Mouse (Mus musculus): ENCODE results near the gene Itprip. TPM values are rescaled to one million over a fixed set of nuclear protein-coding genes. Genes with fewer than 3 reads are reported as not detected.
A peak's percentile ranks its signal among the peaks of the same experiment; 100 is the strongest.

Gene Itprip
- polyA plus RNA-seq, 1 experiment from 2014 or later = 2.8 TPM

GRCm38 (mm10) chr19:47931982-47932638 lies 13.0 kb upstream of the Itprip start:
- Histone ChIP-seq H3K27ac (ENCODE audit: low read depth) (no peak overlapping the region), H3K36me3 (replicated peaks; ENCODE audit: insufficient read depth, low read length) (no peaks in the 10 kb centered on the region), H3K4me2 (ENCODE audit: low read depth, low read length) (no peak overlapping the region), H3K9me3 (ENCODE audit: low read length) (no peaks in the 10 kb centered on the region), H3K9ac (replicated peaks) (no peak overlapping the region), H3K4me3 (ENCODE audit: low read depth, low read length) (no peak overlapping the region), H3K27me3 (ENCODE audit: insufficient read depth, low read length) (0 out of 2 replicates have a peak, but pooled peaks cover 3% of the 10 kb centered on the region), H3K4me1 (ENCODE audit: insufficient read depth) (peaks cover 4% of the 10 kb centered on the region)
- no peak for ATAC-seq
- TF ChIP-seq CTCF (IDR thresholded peaks at IDR 0.05; ENCODE audit: low read depth) (peak; percentile 86), EP300 (IDR thresholded peaks at IDR 0.05; ENCODE audit: low read depth) (no peak)
- no peak for DNase-seq
- 38% methylated on average over 7 of the region's 7 CpGs for WGBS (ENCODE audit: insufficient replicate concordance)

DNA sequence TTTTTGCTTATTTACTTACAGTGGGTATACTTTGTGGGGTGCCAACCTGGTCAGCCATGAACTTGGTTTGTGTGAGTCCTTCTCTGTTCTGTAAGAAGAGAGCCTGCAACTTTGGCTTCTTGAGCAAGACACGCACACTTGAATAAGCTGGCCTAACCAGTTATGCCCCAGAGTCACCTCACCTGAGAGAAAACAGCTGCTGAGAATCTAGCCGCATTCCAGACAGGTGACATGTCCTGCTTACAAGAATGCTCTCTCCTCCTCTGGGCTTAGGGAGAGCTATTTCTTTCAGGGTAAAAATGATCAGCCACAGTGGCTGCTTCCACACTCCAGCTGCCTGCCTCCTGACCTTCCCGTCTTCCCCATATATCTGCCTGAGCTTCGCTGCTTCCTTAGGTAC lies 9.9 kb upstream of the Itprip start:
- Histone ChIP-seq H3K36me3 (replicated peaks; ENCODE audit: insufficient read depth, low read length) (no peaks in the 10 kb centered on the region), H3K4me1 (ENCODE audit: insufficient read depth) (no peaks in the 10 kb centered on the region), H3K27ac (ENCODE audit: low read depth) (no peak overlapping the region), H3K27me3 (ENCODE audit: insufficient read depth, low read length) (no peaks in the 10 kb centered on the region), H3K4me3 (ENCODE audit: low read depth, low read length) (no peak overlapping the region), H3K9ac (replicated peaks) (no peak overlapping the region), H3K9me3 (ENCODE audit: low read length) (no peaks in the 10 kb centered on the region), H3K4me2 (ENCODE audit: low read depth, low read length) (no peak overlapping the region)
- no peak for ATAC-seq
- DNase-seq = no peak
- TF ChIP-seq CTCF (IDR thresholded peaks at IDR 0.05; ENCODE audit: low read depth) (no peak), EP300 (IDR thresholded peaks at IDR 0.05; ENCODE audit: low read depth) (no peak)
- WGBS (ENCODE audit: insufficient replicate concordance) = 81% methylated on average over 4 of the region's 4 CpGs

- WGBS (ENCODE audit: insufficient replicate concordance) = 65% methylated on average over 2 of the region's 2 CpGs
- no peaks in the 10 kb centered on the region for H3K36me3 ChIP-seq (replicated peaks; ENCODE audit: insufficient read depth, low read length)
- TF ChIP-seq EP300 (IDR thresholded peaks at IDR 0.05; ENCODE audit: low read depth) = no peak
- TF ChIP-seq CTCF (IDR thresholded peaks at IDR 0.05; ENCODE audit: low read depth) = no peak
- H3K27me3 ChIP-seq (ENCODE audit: insufficient read depth, low read length) = no peaks in the 10 kb centered on the region
- no peaks in the 10 kb centered on the region for H3K9me3 ChIP-seq (ENCODE audit: low read length)
- H3K9ac ChIP-seq (replicated peaks) = no peak overlapping the region
- no peak for ATAC-seq
- DNase-seq = no peak
- no peaks in the 10 kb centered on the region for H3K4me1 ChIP-seq (ENCODE audit: insufficient read depth)
- H3K4me3 ChIP-seq (ENCODE audit: low read depth, low read length) = no peak overlapping the region
- no peak overlapping the region for H3K4me2 ChIP-seq (ENCODE audit: low read depth, low read length)
- no peak overlapping the region for H3K27ac ChIP-seq (ENCODE audit: low read depth)
Observed at GRCm38 (mm10) chr19:47927032-47927431, 7.9 kb upstream of the Itprip start.

- ATAC-seq (peak; percentile 44), DNase-seq (no peak)
- Histone ChIP-seq H3K27ac (ENCODE audit: low read depth) (peak overlapping the region; percentile 11; the same call in 1 of the 2 replicates), H3K36me3 (replicated peaks; ENCODE audit: insufficient read depth, low read length) (no peaks in the 10 kb centered on the region), H3K4me3 (ENCODE audit: low read depth, low read length) (no peak overlapping the region), H3K9ac (replicated peaks) (no peak overlapping the region), H3K9me3 (ENCODE audit: low read length) (no peaks in the 10 kb centered on the region), H3K4me1 (ENCODE audit: insufficient read depth) (no peaks in the 10 kb centered on the region), H3K27me3 (ENCODE audit: insufficient read depth, low read length) (no peaks in the 10 kb centered on the region), H3K4me2 (ENCODE audit: low read depth, low read length) (no peak overlapping the region)
- TF ChIP-seq CTCF (IDR thresholded peaks at IDR 0.05; ENCODE audit: low read depth) (no peak), EP300 (IDR thresholded peaks at IDR 0.05; ENCODE audit: low read depth) (peak; percentile 70; the same call in 1 of the 2 replicates)
- WGBS (ENCODE audit: insufficient replicate concordance) = 64% methylated on average over 7 of the region's 7 CpGs
Observed at GRCm38 (mm10) chr19:47925819-47926218, 6.7 kb upstream of the Itprip start.

GRCm38 (mm10) chr19:47919966-47920375 lies 872 bp upstream of the Itprip start:
- H3K9ac ChIP-seq (replicated peaks) = peak overlapping the region; percentile 76
- no peaks in the 10 kb centered on the region for H3K27me3 ChIP-seq (ENCODE audit: insufficient read depth, low read length)
- H3K4me2 ChIP-seq (ENCODE audit: low read depth, low read length) = peak overlapping the region; percentile 77
- no peaks in the 10 kb centered on the region for H3K36me3 ChIP-seq (replicated peaks; ENCODE audit: insufficient read depth, low read length)
- H3K9me3 ChIP-seq (ENCODE audit: low read length) = no peaks in the 10 kb centered on the region
- ATAC-seq = peak; percentile 8; the same call in 1 of the 2 replicates
- no peak for TF ChIP-seq EP300 (IDR thresholded peaks at IDR 0.05; ENCODE audit: low read depth)
- TF ChIP-seq CTCF (IDR thresholded peaks at IDR 0.05; ENCODE audit: low read depth) = no peak
- H3K27ac ChIP-seq (ENCODE audit: low read depth) = peak overlapping the region; percentile 88
- H3K4me1 ChIP-seq (ENCODE audit: insufficient read depth) = peaks cover 11% of the 10 kb centered on the region; the same call in 1 of the 2 replicates
- H3K4me3 ChIP-seq (ENCODE audit: low read depth, low read length) = peak overlapping the region; percentile 66
- peak; percentile 18 for DNase-seq
- WGBS (ENCODE audit: insufficient replicate concordance) = 3% methylated on average over 8 of the region's 8 CpGs

DNA sequence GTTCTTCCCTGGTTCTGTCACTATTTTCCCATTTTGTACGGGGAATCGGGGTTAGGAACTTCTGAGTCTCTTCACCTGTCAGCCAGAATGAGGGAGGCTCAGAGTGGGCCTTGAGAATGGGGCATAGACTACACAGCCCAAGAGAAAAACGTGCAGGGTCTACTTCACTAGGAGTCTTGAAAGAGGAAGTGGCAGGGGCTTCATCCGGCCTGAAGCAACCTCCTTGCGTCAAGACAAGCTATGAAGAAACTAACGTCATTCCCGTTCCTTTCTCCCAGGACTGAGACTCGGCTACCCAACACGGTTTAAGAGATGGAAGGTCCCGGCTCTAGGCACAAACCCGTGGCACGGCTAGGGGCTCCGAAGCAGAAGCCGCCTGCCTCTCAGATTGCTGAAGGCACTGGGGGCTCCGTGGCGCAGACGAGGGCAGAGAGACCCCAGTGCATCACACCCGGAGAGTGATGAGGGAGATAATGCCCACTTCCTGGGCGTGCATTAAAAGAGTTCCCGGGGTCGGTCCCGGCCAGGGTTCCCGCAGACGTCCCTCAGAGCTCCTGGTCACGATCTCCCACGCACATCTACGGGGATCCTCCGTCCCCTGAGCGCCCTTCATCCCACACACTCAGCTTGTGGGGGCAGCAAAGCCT lies 521 bp downstream of the Itprip start:
- TF ChIP-seq CTCF (IDR thresholded peaks at IDR 0.05; ENCODE audit: low read depth) (no peak), EP300 (IDR thresholded peaks at IDR 0.05; ENCODE audit: low read depth) (no peak)
- Histone ChIP-seq H3K27ac (ENCODE audit: low read depth) (peak overlapping the region; percentile 88), H3K27me3 (ENCODE audit: insufficient read depth, low read length) (no peaks in the 10 kb centered on the region), H3K4me3 (ENCODE audit: low read depth, low read length) (peak overlapping the region; percentile 66), H3K4me2 (ENCODE audit: low read depth, low read length) (peak overlapping the region; percentile 77), H3K9me3 (ENCODE audit: low read length) (no peaks in the 10 kb centered on the region), H3K36me3 (replicated peaks; ENCODE audit: insufficient read depth, low read length) (no peaks in the 10 kb centered on the region), H3K9ac (replicated peaks) (peak overlapping the region; percentile 76), H3K4me1 (ENCODE audit: insufficient read depth) (peaks cover 11% of the 10 kb centered on the region; the same call in 1 of the 2 replicates)
- WGBS (ENCODE audit: insufficient replicate concordance) = under 1% methylated on average over 29 of the region's 29 CpGs
- DNase-seq (no peak), ATAC-seq (peak; percentile 26)
